ENCODE assay signal across 25 mouse cellular contexts in the genomic region with DNA sequence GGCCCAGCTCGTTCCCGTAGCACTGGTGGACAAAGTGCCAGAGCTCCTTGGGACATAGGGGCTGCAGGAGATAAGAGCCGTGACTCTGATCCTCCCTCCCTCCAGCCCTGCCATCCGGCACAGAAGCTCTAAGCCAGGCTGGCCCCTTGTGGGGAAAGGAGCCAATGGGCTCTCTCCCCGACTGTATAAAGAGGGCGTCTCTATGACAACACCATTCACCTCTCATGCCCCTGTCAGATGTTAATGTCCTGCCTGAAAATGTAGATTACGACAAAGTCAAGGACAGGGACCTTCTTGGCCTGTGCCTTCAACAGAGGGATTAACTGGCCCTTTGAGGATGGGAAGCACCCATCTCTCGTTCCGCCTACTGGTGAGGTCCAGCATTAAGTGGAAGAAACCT. TPM values are rescaled to one million over a fixed set of nuclear protein-coding genes. Genes with fewer than 3 reads are reported as not detected.
"Had no signal": no experiment of that assay in that cellular context is flagged by ENCODE, and none has a peak within 500 bp of the region (broad histone marks: within the 10 kb centered on the region; RNA-seq: fewer than 3 reads in every experiment).

No protein-coding gene starts in this region.

- H3K36me3 ChIP-seq: limb, embryonic 15.5 days had no signal

- H3K27ac ChIP-seq: limb, embryonic 12.5 days; limb, embryonic 15.5 days; liver, embryonic 12.5 days; liver, embryonic 15.5 days; lung, embryonic 15.5 days; midbrain, embryonic 12.5 days; neural tube, embryonic 13.5 days had no signal

- H3K4me3 ChIP-seq: limb, embryonic 12.5 days; limb, embryonic 15.5 days; liver, embryonic 12.5 days; liver, embryonic 15.5 days; lung, embryonic 15.5 days; megakaryocyte, embryonic 14.5 days; midbrain, embryonic 12.5 days; myocyte; neural tube, embryonic 13.5 days had no signal

- H3K9me3 ChIP-seq: limb, embryonic 12.5 days; limb, embryonic 15.5 days; liver, embryonic 12.5 days; liver, embryonic 15.5 days; lung, embryonic 15.5 days; megakaryocyte, embryonic 14.5 days; midbrain, embryonic 12.5 days; neural tube, embryonic 13.5 days had no signal

- ATAC-seq: liver, embryonic 12.5 days had no signal

- H3K27me3 ChIP-seq: limb, embryonic 12.5 days; limb, embryonic 15.5 days; liver, embryonic 12.5 days; liver, embryonic 15.5 days; lung, embryonic 15.5 days; megakaryocyte, embryonic 14.5 days; midbrain, embryonic 12.5 days; neural tube, embryonic 13.5 days had no signal

- H3K9ac ChIP-seq: limb, embryonic 12.5 days; limb, embryonic 15.5 days; liver, embryonic 12.5 days; liver, embryonic 15.5 days; lung, embryonic 15.5 days; midbrain, embryonic 12.5 days; neural tube, embryonic 13.5 days had no signal

- DNase-seq: kidney, adult 18-20 months; kidney, adult 9 months; kidney, postnatal 14 days; kidney, postnatal 4 days; left cerebral cortex, postnatal 4 days; lung, adult 18-20 months; lung, postnatal 10 days; lung, postnatal 36 days; retina, postnatal 1 day; right cerebral cortex, postnatal 25 days; spleen, adult 18-20 months; thymus, adult 2 months; thymus, postnatal 14 days; thymus, postnatal 4 days had no signal

- H3K4me1 ChIP-seq: limb, embryonic 12.5 days; limb, embryonic 15.5 days; liver, embryonic 12.5 days; liver, embryonic 15.5 days; lung, embryonic 15.5 days; midbrain, embryonic 12.5 days; neural tube, embryonic 13.5 days had no signal

- H3K4me2 ChIP-seq: limb, embryonic 12.5 days; limb, embryonic 15.5 days; liver, embryonic 12.5 days; liver, embryonic 15.5 days; lung, embryonic 15.5 days; midbrain, embryonic 12.5 days; neural tube, embryonic 13.5 days had no signal

RNA-seq across cellular contexts. Expression of gene Scn3b, which starts 42.8 kb away (rescaled TPM):
- total RNA-seq: monocyte, adult 5-6 weeks; neutrophil, adult 5-6 weeks had no signal
